Mouse (Mus musculus) cerebellum, adult 2 months (tissue): ENCODE measurements at regions not wholly inside any gene's neighbourhood (a gene's known extent, or its start where the extent isn't known, plus 50 kb on each side); places are given as distances from the start of the nearest gene placed in this dataset.

Experiments
- CTCF ChIP-seq: fragments of 200-500 bp; IDR thresholded peaks from 2 replicates; pipeline ENCODE4 v1.5.1; 2011; ENCODE audit warnings: low read depth, mild to moderate bottlenecking, control low read depth, low read length, moderate library complexity, borderline replicate concordance; ENCODE audit not compliant: insufficient read depth
- POLR2A ChIP-seq: fragments of 200-500 bp; IDR thresholded peaks from 2 replicates; pipeline ENCODE4 v1.6.1; 2011; ENCODE audit warnings: low read length, control low read depth, borderline replicate concordance; ENCODE audit not compliant: insufficient read depth

- no peak for TF ChIP-seq POLR2A
- TF ChIP-seq CTCF, result no peak
These were observed 68.4 kb upstream of the Cacna1e start for GRCm38 (mm10) chr1:154952679-154953078.
